Mouse (Mus musculus): ENCODE results near the gene Smarca2.

DNA sequence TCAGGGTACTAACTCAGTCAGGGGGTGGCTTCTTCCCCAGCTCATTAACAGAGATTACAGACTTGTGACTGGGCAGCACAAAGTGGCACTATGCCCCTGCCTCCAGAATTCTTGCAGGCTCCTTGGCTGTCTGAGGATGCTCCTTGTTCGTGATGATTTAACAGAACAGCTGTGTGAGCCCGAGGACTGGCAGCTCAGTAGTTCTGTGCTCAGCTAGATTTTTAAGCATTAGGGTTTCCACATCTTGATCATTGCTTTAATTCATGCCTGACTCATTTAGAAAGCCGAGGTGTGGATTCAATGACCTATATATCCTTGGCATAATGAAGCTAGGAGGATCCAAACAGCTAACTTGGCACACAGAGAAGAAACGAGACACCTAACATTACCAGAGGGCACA, 191.2 kb downstream of the Smarca2 start:
- TF ChIP-seq CTCF (IDR thresholded peaks at IDR 0.05; ENCODE audit: low read depth) (no peak), EP300 (IDR thresholded peaks at IDR 0.05; ENCODE audit: low read depth) (no peak)
